Mouse (Mus musculus): ENCODE measurements at regions not wholly inside any gene's neighbourhood (a gene's known extent, or its start where the extent isn't known, plus 50 kb on each side); places are given as distances from the start of the nearest gene placed in this dataset.

DNA sequence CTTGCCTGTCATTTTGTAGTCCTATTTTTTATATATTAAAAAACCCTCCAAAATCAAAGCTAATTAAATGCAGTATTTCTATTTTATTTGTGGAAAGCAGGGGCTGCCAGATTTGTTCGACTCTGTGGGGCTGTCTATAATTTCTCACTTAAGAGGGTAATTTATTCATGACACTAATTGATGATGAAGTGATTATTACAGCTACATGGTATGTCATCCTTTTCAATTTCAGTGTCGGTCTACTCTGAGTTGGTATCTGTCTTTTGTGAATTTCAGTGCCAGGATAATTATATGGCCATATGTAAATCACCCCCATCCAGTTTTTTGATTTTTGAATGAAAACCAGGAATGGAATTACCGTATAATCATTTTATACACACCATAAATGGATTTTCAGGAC, 1319.1 kb downstream of the Cdh11 start:
- no peak for TF ChIP-seq POLR2A (IDR thresholded peaks at IDR 0.05; ENCODE audit: borderline replicate concordance, extremely low read depth, insufficient read depth, insufficient read length, poor library complexity, severe bottlenecking)
- no peak for TF ChIP-seq CTCF (IDR thresholded peaks at IDR 0.05; ENCODE audit: borderline replicate concordance, extremely low read depth, insufficient read depth, insufficient read length)

DNA sequence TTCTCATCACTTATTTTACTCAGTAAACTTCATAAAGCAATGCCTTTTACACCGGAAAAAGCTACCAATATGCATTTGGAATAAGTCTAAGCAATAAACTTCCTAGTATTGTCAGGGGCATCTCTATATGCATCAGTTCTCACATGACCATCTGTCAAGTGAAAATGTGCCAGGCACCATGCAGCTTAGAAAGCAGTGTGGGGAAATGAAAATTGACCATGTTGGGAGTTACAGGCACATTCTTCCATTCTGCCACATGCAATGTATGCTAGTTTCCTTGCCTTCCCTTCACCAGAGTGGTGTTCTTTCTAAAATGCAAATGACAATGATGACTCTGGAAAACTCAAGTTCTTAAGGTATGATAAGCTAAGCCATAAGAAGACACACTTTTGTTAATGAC, 1322.9 kb downstream of the Cdh11 start:
- TF ChIP-seq POLR2A (IDR thresholded peaks at IDR 0.05; ENCODE audit: borderline replicate concordance, extremely low read depth, insufficient read depth, insufficient read length, poor library complexity, severe bottlenecking) (no peak), CTCF (IDR thresholded peaks at IDR 0.05; ENCODE audit: borderline replicate concordance, extremely low read depth, insufficient read depth, insufficient read length) (no peak)
- peak; percentile 87 for DNase-seq (ENCODE audit: low read depth)

More for the DNA sequence above, 1319.1 kb downstream of the Cdh11 start:
- peak; percentile 84 for DNase-seq (ENCODE audit: low read depth)

DNA sequence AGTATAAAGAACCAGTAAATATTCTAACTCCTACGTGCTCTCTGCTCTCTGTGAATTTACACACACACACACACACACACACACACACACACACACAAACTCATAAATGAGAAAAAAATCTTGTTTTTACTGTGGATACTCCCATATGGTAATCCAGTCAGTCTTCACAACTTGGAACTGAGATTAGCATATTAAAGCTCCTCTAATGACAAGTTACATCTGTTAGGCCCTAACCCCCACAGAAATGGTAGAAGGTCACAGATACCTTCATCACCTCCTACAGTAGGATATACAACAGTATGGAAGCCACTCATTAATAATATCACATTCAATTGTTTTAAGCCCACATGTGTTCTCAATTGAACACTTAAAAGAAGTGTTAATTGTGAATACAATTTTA, 1340.7 kb downstream of the Cdh11 start:
- DNase-seq (ENCODE audit: low read depth), result peak; percentile 58
- no peak for TF ChIP-seq POLR2A (IDR thresholded peaks at IDR 0.05; ENCODE audit: borderline replicate concordance, extremely low read depth, insufficient read depth, insufficient read length, poor library complexity, severe bottlenecking)
- no peak for TF ChIP-seq CTCF (IDR thresholded peaks at IDR 0.05; ENCODE audit: borderline replicate concordance, extremely low read depth, insufficient read depth, insufficient read length)

DNA sequence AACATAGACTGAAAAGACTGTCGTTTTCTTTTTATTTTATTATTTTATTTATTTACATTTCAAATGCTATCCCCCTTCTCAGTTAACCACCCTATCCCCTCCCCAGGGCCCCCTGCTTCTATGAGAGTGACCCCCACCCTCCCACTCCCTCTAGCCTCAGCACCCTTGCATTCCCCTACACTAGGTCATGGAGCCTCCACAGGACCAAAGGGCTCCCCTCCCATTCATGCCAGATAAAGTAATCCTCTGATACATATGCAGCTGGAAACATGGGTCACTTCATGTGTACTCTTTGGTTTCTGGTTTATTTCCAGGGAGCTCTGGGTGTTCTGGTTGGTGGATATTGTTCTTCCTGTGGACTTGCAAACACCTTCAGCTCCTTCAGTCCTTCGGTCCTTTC, 1342.9 kb downstream of the Cdh11 start:
- no peak for TF ChIP-seq CTCF (IDR thresholded peaks at IDR 0.05; ENCODE audit: borderline replicate concordance, extremely low read depth, insufficient read depth, insufficient read length)
- TF ChIP-seq POLR2A (IDR thresholded peaks at IDR 0.05; ENCODE audit: borderline replicate concordance, extremely low read depth, insufficient read depth, insufficient read length, poor library complexity, severe bottlenecking), result no peak
- DNase-seq (ENCODE audit: low read depth), result no peak

DNA sequence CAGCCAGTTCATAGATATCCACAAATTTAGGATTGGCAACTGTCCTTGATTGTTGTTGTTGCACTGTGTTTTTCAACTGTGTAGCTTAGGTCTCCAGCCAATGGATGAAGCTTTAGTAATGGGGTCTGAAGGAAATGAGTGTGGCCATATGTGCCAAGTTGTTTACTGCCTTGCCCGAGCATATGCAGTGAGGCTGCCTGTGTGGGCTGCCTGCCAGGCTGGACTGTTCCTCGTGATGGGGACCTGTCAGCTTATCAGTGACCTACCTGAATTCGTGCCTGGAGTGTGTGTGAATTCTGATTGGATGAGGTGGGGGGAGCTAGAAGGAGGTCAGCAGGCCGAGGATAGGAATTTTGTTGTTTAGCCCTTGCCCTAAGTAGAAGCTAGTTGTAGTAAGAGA, 1349.8 kb downstream of the Cdh11 start:
- DNase-seq (ENCODE audit: low read depth), result peak; percentile 40
- TF ChIP-seq POLR2A (IDR thresholded peaks at IDR 0.05; ENCODE audit: borderline replicate concordance, extremely low read depth, insufficient read depth, insufficient read length, poor library complexity, severe bottlenecking) (no peak), CTCF (IDR thresholded peaks at IDR 0.05; ENCODE audit: borderline replicate concordance, extremely low read depth, insufficient read depth, insufficient read length) (no peak)

Data from brain, embryonic 14.5 days (tissue).